Mouse (Mus musculus) thymus, adult 18-20 months (tissue): ENCODE data around the gene Jdp2.
A peak's percentile ranks its signal among the peaks of the same experiment; 100 is the strongest.

Source experiments
- DNase-seq, 2 experiments: peaks; one replicate each; pipeline ENCODE4 v3.0.0; 2022; ENCODE audit warnings: mixed read lengths in 2 of 2

Gene Jdp2

DNA sequence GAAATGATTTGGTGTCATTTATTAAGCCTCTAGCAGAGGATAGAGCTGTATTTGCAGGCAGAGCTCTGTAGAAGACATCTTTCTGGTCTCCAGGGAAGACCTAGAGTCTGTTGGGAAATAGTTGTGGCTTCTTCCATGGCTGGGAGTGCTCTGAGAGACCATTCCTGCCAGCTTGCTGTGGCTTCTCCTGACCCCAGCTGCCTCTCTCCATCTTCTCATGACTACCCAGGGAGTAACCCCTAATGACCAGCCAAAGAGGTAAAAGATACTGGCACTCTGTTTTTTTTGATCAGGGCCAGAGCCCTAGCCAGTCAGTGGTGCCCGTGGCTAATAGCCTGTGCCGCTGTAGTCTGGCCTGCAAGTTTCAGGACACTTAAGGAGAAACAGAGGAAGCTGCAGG lies 3.3 kb downstream of the Jdp2 start:
- no peak for DNase-seq

DNA sequence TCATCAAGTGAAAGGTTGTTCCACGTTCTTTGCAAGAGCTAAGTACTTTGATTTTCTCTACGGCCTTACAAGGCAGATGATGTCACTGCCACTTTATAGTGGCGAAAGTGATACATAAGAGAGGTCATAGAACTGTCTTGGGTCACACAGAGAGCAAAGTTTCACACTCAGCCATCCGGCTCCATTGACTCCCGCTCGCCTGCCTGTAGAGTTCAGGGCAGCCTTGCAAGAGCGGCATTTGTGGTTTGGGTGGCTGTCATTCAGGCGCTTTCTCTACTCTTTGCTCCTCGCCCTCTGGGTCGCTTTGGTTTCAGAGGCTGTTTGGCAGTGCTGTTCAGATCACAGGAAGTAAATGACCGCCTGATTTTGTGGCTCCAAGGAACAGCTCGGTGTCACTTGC lies 4.0 kb downstream of the Jdp2 start:
- no peak for DNase-seq

DNA sequence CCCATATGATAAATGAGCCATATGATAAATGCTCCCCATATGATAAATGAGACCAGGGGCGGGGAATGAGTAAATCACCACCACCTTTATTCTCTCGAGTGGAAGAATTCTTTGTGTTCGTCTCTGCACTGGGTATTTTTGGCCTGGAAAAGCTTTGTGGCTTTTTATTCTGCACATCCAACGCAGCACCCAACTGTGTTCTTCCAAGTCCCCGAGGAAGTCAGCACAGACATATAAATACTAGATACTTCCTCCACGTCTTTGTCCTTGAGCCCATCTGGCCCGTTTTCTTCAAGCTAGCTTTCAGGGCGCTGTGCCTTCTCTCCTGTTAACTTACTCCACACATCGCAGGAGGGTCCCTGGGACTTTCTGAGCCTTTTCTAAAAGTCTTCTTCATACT lies 4.9 kb downstream of the Jdp2 start:
- no peak for DNase-seq

DNA sequence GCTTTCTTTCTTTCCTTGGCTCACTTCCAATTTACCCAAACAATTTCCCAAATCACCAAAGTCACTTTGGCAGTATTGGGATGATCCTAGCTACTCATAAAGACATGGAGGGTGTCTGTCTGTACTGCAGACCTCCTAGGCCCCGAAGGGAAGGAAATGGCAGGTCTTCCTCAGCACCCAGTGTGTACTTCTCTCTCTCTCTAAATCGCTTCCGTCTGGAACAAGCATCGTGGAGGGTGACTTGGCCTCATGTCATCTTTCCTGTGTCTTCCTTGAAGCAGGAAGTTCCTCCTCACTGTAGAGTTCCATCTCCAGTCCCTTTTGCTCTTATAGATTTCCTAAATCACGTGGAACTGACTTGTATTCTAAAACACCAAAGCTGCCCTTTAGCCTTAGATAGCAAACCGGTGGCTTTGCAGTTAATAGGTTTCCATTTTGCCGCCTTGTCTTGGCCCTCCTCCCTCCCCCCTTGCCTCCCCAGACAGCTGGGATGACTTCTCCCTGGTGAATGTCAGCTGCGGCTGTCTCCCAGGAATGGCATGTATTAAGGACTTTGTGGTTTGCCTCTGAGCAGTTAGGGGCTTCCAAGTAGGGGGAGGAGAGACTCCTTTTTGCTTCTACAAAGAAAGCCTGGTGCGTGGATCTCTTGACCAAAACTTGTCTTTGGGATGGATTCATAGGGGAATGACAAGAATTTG lies 5.6 kb downstream of the Jdp2 start:
- DNase-seq = no peak

DNA sequence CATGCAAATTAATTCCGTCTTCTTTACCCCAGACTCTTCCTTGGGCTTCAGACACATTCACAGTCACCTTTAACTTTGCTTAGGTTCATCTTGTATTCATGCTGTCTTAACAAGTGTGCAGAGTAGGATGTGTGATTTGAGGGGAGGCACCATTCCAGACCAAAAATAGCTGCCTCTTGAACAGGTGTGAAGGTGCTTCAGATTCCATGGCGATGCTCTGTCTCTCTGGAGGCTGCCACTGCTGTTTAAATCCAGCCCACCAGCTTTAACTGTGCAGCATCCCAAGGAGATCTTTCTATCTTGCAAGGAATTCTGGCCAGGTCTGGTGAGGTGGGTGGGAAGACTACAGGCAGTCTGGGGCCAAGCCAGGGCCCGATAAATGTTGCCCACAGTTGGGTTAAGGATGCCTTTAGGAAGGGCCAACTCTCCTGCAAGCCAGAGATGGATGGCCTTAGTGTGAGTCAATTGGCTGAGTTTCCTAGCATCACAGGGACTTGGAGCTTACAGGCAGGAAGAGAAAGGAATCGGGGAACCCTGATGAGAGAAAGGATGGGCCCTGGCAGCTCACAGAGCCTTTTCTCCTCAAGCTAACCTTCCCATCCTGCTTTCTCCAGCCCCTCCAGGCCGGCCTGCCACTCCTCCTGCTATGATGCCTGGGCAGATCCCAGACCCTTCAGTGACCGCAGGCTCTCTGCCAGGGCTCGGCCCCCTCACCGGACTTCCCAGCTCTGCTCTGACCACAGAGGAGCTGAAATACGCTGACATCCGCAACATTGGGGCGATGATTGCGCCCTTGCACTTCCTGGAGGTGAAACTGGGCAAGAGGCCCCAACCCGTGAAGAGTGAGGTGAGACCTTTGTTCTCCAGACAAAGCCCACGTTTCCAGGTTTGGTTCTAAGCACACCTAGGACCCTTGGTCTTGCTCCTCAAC lies 9.0 kb downstream of the Jdp2 start:
- no peak for DNase-seq

DNA sequence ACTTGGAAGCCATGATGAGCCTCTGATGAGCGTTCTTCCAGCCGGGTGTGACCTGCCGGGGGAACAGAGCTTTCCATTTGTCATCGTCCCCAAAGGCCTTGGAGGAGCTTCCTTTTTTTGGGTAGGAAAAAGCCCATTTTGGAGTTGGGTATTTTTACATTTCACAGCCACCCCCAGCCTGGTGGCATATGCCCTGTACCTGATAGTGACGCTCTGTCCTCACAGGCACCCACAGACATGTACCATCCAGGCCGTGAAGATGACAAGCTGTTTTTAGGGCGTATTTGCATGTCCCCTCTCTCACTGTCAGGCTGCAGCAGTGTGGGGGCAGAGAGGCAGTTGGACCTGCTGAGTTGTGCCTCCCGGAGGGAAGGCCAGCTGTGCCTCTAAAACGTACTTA lies 11.3 kb downstream of the Jdp2 start:
- no peak for DNase-seq

DNA sequence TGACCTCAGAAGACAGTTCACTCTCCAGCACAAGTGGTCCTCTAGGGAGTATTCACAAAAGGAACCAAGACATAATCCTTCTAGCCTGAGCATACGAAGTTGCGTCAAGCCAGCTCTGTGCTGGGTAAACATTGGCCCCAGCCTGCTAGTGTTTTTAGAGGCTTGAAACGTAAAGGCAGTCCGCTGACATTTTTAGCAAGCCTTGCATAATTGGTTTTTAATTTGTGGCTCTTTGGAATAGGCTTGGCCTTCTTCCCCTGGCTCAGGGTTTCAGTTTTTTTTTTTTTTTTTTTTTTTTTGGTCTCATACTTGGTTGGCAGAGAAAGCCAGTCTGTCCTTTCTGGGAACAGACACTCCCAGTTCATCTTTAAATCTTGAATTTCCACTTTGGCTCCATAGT lies 15.3 kb downstream of the Jdp2 start:
- DNase-seq = no peak

DNA sequence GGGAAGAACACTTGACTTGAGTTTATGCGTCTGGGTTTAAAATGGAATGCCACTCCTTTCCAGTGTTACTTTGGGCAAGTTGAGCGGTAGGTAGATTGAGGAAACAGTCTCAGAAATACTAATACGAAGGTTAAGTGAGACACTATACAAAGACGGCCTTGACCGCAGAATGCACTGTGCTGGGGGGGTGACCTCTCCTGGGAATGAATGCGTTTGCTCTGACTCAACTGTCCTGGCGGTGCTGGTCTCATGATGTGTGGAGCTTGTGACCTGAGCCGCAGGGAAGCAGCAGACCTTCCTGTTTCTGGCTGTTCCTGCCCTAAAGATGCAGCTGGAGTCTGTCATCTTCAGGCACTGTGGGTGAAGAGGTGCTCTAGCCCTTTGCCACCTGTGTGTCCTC lies 16.7 kb downstream of the Jdp2 start:
- no peak for DNase-seq

DNA sequence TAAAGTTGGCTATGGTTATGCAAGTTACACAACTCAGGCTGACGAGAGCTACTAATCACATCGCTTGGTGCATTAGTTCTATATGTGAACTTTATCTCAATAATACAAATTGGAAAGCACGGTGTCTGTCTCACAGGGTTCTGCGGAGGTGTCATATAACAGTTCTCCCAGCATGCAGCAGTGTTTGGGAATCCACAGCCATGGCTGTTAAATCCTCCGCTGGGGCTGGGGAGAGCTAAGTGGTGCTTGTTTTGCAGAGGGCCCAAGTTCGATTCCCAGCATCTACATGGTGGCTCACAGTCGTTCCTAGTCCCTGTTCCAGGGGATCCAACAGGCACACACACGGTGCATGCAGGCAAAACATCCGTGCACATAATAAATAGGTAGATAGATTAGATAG lies 19.1 kb downstream of the Jdp2 start:
- no peak for DNase-seq

DNA sequence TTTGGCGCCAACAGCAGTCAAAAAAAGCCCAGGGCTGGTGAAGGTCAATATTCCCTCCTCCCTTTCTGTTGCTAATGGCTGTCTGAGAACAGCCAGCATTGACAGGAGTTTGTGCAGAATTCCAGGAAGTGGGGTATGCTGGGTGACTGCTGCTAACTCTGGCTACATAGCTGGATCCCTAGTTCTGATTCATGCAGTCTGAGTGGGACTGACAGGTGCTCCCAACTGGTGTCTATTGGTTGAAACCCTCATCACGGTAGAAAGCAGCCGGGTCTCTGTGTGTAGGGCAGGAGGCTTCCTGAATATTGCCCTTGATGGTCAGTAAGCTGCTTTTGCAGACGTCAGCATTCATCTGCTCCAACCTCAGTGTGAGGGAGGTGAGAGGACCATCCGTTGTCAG lies 19.6 kb downstream of the Jdp2 start:
- no peak for DNase-seq

DNA sequence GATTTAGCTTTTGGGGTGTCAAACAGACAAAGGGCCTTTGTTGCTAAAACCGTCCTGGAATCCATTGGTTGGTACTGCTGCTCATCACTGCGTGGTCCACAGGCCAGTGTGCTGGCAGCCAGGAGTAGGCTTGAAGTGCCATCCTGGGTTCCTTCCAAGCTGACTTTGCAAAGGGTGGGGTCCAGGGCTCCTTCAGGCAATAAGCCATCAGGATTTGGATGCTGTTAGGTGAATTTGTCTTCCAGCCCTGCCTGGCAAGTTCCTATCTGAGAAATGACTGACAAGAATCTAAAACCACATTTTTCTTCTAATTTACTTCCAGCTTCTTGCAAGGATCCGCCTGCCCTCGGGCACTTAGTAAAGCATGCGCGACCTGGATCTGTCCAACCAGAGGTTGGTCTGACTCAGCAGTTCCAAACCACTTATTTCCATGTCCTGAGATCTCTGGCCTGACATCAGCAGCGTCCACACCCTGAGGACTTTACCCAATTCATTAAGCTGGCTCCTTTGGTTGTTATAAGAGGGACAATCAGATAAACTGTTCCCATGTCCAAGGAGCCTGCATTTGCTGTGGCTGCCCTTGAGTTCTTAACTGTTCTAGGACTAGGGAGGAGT lies 20.6 kb downstream of the Jdp2 start:
- no peak for DNase-seq

DNA sequence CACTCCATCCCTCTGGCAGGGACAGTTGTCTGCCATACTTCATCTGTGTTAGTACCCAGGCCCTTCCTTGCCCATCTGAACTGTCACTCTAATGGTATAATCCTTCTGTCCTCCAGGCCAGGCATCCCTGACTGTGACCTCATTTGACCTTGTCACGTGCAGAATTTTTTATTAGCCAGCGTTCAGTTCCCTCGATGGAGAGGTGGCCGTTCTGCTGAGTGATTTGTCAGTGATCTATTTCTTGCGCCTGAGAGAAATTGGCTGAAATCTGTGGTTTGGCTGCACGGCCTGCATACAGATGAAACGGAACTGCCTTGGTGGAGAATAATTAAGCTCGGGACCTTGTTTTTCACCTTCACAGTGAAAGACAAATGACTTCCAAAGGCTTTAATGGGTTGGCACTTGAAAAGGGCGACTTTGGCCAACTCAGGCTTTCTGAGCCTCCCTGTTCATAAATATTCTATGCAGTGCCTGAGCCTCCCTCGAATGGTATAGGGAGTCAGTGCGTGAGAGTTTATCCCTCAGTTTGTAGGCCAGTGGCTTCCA lies 21.1 kb downstream of the Jdp2 start:
- DNase-seq = no peak

DNA sequence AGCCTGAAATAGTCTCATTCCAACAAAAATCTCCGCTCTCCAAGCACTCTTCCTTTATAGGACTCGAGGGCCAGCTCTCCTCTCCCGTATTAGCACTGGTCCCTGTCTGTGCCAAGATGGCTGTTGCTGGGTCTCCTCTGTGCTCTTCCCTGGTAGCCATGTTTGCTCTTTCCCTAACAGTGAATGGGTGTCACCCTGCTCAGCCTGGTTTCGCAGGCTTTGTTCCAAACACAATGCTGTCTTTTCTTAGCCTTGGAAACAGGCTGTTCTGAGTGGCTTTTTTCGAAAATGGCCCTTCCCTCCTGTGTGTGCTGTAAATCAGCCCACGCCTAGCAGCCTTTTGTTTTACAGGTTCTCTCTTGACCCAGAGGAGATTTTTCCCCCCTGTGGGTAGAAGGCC lies 22.2 kb downstream of the Jdp2 start:
- DNase-seq = no peak

DNA sequence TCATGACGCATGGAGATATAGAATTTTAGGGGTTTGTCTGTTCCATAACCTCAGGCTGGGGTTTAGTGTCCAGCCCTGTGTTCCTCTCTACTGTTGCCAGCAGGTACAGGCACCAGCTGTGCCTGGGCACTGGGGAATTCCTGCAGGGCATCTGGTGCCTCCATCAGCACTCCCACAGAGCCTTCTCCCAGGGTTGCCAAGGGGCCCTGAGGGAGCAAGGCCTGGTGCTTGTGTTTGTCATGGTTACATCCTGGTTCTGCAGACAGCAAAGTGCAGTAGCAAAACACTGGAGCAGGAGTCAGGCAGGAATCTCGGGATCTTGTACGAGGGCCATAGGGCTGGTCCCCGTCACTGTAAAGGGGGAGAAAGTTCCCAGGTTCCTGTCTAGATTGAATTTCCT lies 22.8 kb downstream of the Jdp2 start:
- no peak for DNase-seq

DNA sequence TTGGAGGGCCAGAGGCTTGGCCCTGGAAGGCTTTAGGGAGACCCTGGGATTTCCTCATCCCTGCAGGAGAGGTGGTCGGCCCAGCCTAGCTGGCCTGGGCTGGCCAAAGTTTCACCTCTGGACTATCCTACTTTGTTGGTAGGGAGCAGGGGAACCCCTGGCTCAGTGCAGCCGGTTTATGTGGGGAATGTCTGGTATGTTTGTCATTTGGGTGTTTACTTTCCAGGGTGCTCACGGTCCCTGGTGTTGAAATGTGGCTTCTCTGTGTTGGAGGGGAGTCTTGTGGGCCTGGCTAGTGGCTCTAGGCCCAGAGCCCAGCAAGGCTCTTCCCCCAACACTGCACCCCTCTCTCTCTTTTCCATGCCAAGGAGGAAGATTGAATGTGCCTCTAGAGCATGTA lies 24.9 kb downstream of the Jdp2 start:
- no peak for DNase-seq

DNA sequence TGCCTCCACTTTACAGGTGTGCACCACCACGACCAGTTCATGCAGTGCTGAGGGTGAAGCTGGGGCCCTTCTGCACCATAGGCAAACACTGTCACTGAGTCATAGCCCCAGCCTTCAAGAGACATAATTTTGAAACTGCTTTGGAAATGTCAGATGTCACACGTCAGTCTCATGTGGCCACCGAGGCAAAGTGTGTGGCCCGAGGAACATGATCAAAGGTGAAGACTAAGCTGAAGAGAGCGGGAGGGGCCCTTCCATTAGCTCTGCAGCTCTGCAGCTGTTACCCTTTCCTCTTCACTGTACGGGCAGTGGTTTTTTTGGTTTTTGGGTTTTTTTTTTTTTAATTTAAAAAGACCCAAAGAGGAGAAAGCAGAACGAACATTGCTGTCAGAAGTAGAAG lies 25.8 kb downstream of the Jdp2 start:
- DNase-seq = peak in 1 of 2 experiments; percentile 32

DNA sequence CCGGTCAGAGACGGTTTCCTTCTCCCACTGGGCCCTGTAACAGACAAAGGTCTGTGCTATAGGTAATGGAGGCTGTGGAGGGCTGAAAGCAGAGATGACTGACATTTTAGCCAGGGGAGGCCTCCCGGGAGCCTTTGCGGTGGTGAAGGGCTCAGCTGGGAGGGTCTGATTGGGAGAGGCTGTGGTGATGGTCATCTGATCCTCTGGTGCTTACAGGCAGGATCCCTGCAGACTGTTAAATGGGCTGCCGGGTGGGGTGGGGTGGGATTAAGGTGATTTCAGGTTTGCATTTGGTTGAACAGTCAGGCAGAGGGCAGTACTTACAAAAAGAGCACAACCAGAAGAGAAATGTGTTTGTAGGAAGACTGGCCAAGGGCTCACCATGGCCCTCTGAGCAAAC lies 27.0 kb downstream of the Jdp2 start:
- DNase-seq = no peak

DNA sequence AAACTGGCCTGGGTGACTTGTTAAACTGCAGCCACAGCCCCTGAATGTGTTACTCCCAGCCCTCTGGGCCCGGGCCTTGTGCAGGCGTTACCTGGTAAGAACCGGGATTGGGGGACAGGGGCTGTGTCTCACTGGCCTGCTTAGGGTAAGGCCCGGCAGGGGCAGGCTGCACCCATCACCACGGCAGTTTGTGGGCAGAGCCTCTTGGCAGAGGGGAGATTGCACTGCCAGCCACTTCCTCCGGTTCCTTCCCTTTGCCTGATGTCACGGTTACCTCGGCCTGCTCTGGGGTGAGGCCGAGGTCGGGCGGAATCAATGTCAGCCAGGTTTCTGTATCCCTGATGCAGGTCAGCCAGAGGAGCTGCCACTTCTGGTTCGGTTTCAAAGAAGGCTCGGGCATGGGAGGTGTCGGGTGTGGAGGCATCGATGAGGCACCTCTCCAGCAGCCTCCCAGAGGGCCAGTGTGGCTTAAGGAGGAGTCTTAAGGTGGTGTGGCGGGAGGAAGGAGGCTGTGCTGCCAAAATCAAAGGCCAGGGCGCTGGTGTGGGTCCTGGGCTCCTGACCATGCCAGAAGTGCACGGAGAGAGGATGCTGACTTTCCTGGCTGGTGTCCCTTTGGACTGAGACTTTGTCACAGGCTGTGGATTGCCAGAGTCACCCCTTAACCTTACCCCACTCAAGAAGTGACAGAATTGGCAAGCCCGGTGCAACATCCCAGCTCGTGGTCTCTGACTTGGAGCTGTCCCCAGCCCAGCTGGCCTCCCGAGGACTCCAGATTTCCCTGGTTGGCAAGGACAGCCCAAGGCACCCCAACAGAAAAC lies 31.0 kb downstream of the Jdp2 start:
- DNase-seq = peak in 1 of 2 experiments; percentile 36

DNA sequence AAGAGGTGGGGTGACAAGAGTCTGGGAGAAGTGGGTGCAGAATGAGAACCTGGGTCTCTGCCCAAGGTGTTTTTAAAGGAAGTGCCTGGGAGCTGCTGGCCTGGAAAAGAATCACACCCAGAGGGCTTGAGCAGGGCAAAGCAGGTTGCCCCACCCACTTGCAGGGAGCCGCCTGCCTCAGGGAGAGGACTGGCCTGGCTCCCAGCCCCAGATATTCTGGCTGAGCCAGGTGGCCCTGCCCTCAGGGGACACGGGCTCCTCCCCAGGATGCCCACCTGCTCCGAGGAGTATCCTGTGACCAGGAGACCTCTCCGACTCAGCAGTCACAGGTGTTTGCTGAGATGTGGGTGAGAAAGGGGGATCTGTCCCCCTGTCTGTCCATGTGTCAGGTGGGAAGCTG lies 32.4 kb downstream of the Jdp2 start:
- no peak for DNase-seq

DNA sequence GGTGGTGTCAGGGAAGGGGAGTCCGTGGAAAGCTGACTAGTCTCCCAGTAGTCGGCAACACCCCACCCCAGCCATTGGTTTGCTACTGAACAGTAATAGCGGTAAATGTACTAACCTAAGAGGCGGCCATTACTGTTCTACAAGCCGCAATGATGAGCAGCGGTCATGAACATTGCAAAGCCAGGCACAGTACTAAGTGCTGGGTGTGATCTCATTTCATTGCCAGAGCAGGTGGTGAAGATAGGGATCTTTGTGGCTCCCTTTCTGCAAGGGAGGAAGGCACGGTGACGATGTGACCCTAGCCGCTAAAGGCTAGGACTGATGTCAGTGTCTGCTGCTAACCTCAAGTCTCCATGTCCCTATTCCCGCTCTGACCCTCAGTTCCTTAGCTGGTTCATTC lies 33.5 kb downstream of the Jdp2 start:
- DNase-seq = peak in 1 of 2 experiments; percentile 45

DNA sequence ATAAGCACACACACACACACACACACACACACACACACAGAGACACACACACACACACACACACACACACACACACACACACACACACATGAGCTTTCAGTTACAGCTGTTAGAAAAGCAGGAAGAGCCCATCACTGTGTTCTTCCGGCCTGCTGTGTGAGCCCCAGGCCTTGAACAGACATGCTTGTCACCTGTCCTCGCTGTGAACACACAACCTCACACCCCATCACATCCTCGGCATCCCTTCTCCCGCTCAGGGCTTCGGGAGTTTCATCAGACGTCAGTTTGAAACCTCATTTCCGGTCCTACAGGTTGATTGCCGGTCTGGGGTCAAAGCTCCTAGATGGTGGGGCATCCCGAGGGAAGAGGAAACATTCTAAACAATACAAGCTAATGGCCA lies 39.1 kb downstream of the Jdp2 start:
- DNase-seq = no peak

DNA sequence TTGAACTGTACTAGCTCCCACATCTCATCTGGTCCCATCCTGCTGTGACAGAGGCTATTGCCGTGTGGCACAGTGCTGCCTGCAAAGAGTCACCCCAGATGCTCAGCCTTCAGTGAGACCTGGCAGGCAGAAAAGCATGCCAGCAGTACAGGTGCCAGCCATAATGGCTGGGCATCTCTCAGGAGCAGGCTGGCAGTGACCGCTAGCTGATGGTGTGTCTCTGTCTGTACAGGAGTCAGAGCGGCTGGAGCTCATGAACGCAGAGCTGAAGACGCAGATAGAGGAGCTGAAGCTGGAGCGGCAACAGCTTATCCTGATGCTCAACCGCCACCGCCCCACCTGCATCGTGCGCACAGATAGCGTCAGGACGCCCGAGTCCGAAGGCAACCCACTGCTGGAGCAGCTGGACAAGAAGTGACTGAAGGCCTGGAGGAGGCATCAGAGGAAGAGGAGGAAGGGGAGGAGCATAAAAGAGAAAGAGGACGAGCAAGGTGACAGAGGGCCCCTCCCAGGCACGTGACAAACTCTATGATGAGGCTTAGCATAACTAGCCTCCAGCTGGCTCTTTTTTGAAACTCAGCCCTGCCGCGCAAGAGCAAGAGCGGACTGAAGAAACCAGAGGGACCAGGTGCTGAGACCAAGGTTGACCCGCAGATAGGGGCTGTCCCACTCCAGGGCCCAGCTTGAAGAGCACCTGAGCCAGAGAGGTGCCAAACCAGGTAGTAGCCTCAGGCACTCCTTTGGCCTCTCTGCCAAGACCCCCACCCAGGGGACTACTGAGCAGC lies 39.9 kb downstream of the Jdp2 start:
- peak in 1 of 2 experiments; percentile 55 for DNase-seq
